Mouse (Mus musculus) heart, adult 10 weeks (tissue): ENCODE measurements around the gene Mrps11. TPM values are rescaled to one million over a fixed set of nuclear protein-coding genes. Genes with fewer than 3 reads are reported as not detected.

Source experiments
- polyA plus RNA-seq: library from polyadenylated mRNA; stranded (reverse); fragments of 350-450 nt; fragmentation: Illumina TruSeq; extraction: RNeasy Lipid Tissue Mini Kit (QIAGEN cat#74804); gene quantifications from one replicate; pipeline ENCODE4 v1.2.3, GENCODE M21; 2014; ENCODE audit warnings: low read depth, low replicate concordance

Gene Mrps11
- polyA plus RNA-seq, result 33.6 TPM

DNA sequence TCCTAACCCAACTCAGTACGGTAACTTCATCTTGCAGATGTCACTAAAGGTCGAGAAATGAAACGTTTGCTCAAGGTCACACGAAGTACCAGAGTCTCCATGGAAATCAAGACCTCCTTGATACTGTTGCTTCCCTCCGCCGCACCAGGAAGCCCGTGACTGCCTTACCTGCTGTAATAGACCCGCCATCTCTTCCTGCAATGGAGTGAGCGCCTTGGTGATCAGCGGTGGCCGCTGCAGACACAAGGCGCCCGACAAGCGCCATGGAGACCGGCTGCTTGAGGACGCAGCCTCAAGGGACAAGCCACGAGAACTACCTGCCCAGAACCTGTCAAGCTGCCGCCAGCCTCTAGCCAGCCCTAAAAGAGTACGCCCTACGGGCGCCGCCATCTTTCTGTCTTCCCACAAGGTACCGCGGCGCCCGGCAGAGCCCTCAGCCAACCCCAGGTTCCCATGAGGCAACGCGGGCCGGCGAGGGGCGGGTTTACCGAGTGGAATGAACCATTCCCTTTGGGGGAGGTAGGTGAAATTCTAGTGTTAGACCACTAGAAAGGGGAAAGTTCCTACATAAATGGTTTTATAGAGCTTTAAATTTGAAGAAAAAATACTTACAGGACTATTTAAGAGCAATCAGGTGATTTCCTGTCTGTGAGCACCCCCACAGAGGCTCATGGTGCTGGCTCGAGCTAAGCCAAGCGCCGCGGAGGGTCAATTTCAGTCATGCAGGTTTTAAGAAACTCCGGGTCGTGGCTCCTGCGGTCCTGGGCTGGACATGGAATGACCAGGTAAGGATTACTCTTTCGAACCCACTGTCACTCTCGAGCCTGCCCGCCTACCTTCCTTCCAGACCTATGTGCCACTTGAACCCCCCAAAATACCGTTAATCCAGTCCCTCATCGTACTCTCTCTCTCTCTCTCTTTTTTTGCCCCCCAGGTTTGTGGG, at the start of gene Mrps11, which contains the start of gene Mrpl46:
Gene Mrps11 (plus strand): TSS at position 481 of the 943 bp plus-strand sequence.
Gene Mrpl46 (minus strand): TSS at position 893 of the 943 bp plus-strand sequence.

GRCm38 (mm10) chr7:78737614-78738210, 45.2 kb upstream of the Mrps11 start, which contains the start of gene Ntrk3:
Ntrk3 (minus strand) TSS chr7:78738012.

Other genes with a start within 250 kb of the Mrps11 start
- gene Ntrk3, start 45.1 kb upstream of the Mrps11 start, polyA plus RNA-seq, result 1.3 TPM
- 53.2 TPM for gene Mrpl46, start 412 bp downstream of the Mrps11 start, polyA plus RNA-seq
- 14.9 TPM for gene Det1, start 64.1 kb downstream of the Mrps11 start, polyA plus RNA-seq
- 40.0 TPM for gene Aen, start 112.7 kb downstream of the Mrps11 start, polyA plus RNA-seq
- 9.9 TPM for gene Isg20, start 130.3 kb downstream of the Mrps11 start, polyA plus RNA-seq